Mouse (Mus musculus): ENCODE results near the gene Cltb.

Cltb gene

DNA sequence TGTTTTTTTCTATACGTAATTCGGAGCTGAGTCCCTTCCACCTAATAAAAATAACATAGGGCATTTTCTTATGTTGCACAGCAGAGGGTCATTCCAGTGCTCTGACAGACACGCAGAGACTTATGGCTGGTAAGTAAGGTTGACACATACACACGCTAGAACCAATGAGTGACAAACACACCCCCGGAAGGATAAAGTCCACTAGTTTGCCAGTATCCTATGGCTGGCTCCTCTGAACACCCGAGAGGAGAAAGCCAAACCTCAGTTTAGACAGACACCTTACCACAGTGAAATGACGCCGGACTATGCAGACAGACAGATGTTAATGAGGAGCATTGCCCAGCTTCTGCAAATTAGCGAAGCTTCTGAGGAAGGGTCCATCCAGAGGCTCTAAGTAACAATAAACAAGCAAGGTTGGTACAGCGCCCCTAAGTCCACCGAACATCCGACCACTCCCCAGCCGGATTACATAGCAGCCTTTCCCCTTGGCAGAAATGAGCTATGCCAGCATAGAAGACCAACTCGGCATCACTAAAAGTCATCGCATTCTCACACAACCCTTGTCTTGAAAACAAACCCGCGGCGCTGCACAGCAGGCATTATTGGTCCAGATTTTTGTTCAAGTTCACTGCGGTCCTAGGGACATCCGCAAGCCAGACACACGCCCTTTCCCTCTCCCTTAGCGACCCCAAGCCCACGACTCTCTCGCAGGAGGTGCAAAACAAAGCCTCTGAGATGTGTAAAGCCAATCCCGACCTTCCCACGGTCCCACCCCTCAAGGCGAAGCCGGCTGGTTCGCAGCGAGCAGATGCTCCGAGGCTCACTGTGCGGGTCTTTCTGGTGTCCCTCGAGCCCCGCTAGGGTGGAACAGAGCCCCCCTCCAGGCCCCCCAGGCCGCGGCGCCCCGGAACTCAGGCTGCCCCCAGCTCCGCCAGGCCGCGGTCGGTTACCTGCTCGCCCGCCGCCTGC is 46.6 kb downstream of the Cltb start:
- peak; percentile 16 for DNase-seq (ENCODE audit: low read depth)

DNA sequence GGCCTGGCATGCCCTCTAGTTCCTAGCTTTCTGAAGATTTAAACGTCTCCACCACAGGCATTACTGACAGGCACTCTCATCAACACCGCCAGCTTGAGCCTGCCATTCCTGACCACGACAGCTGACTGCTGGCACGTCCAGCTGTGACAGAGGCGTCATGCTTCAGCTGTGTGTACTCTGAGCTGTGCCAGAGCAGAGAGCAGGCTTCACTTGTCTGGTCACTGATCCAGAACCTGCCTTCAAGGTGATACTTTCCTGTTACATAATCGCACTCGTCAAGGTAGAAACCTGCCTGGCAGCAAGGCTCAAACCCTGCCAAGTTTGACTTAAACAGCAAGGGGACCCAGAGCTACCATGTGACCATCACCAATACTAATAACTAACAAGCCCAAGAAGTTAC is 48.6 kb downstream of the Cltb start:
- DNase-seq (ENCODE audit: low read depth) = no peak

DNA sequence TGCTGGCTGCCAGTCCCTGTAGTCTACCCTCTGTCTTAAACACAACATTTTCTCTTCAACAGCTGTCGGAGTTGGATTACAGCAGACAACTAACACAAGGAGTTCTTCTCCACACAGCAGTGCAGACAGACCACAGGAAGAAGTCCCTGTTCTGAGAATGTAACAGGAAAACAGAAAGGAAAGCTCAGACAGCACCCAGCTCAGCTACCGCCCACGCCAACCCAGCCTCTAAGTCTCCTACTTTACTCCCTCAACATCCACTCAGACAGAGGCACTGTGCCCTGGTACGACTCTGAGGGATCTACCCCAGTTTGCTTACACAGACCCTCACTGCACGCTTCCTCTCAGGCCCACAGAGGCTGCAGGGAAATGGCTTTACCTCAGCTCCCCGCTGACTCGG is 50.5 kb downstream of the Cltb start:
- no peak for DNase-seq (ENCODE audit: low read depth)

DNA sequence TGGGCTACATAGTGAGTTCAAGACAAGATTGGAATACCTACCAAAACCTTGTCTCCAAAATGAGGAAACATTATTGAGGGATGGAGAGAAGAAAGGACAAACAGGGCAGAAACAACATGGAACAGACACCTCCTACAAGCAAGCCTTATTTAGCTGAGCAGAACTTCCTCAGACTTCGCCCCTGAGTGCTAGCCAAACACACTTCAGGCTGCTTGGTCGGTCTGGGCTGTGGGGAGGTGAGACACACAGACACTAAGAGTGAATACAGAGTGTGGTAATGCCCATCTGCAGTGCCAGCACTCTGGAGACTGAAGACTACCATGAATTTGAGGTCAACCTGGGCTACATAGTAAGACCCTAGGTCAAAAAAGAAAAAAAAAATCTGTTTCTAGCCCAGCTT is 51.5 kb downstream of the Cltb start:
- DNase-seq (ENCODE audit: low read depth) = no peak

DNA sequence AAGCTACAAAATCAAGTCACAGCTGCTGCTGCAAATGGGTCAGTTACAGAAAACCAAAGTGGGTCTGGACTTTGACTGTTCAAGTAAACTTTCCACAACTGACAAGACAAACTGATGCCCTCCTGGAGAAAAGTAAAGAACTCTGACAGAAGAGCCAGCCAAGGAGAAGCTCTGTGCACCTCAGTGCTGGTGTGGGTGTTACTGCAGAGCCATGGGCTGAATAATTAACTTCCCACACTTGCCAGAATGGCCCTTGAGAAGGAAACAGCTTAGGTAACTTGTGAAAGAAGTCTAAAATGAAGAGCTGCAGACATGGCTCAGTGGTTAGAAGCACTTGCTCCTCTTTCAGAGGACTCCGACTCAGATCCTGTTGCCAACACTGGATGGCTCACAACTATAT is 53.5 kb downstream of the Cltb start:
- no peak for DNase-seq (ENCODE audit: low read depth)

DNA sequence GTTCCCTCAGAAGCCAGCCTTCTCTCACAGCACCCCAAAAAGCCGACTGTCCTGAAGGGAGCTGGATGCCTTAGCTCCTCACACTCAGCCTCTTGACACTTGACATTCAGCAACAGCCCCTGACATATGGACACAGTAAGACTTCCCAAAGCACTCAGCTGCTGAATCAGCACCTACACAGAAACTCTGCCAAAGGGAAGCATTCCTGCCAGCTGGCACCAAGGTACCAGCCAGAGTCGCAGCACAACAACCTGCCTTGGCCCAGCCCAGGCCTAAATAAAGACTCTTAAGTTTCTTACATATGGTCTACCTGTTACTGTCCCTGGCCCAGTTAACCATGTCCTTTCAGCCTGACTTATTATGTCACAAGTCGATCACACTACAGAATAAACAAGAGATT is 54.3 kb downstream of the Cltb start:
- DNase-seq (ENCODE audit: low read depth) = no peak

DNA sequence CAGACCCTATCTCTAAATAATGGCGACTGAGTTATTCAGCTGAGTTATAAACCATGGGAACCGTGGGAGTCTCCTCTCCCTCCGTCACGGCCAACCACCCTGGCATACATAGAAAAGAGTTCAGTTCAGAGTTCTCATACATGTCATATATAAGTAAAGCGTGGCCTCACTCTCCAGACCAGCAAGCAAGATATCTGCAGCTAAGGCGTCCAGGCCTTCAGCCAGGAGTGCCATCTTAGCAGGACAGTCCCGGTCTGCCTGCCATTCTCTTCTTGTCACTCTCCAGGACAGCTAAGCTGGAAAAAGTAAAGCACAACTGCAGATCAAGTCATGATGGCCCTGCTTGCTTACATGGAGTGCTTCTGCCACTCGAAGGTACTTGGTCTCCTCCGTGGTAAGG is 55.0 kb downstream of the Cltb start:
- DNase-seq (ENCODE audit: low read depth) = no peak

DNA sequence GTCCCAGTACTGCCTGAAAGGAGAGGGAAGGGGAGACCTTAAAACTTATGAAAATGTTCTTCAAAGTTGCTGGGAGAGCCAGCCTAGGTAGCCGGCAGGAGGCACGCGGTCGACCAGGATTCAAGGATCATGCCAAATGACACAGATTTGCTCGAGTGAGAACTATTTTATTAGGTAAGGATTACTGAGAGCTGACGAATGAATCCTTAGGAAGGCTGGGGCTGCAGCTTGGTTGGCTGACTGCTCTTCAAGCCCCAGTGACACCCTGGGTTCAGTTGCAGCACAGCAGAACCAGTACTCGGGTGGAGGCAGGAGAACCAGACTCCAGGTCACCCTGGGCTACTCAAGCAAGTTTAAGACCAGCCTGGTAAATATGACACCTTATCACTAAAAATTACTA is 63.1 kb downstream of the Cltb start:
- DNase-seq (ENCODE audit: low read depth) = no peak
